Mouse (Mus musculus): ENCODE measurements around the gene Pten. TPM values are rescaled to one million over a fixed set of nuclear protein-coding genes. Genes with fewer than 3 reads are reported as not detected.

Gene Pten
- 37.5 TPM for polyA plus RNA-seq (2017; shearing (Covaris generic))

DNA sequence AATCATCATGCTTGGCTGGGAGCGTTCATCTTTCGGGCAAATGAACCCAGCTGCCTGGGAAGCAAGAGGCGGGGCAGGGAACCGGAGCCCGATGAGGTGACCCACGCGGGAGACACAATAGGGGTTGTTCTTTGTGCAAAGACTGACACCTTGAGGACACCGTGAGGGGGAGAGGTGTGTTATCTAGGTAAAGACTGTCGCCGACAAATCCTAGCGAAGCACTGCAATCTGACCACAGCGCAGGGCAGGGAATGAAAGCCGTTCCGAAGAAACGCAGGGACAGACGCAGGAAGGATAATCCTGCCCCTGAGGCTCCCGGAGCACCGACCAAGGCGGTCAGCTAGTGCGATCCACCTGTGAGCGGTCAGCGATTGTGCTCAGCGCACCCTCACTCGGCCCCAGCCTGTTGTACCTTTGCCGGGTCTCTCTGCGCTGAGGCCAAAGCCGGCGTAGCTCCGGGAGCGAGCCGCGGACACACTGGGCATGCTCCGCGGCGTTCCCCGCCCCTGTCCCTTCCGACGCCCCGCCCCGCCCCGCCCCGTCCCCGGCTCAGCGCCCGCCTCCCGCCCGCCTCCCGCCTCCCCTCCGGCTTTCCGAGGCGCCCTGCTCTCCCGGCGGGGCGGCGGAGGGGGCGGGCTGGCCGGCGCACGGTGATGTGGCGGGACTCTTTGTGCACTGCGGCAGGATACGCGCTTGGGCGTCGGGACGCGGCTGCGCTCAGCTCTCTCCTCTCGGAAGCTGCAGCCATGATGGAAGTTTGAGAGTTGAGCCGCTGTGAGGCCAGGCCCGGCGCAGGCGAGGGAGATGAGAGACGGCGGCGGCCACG, at the start of gene Pten:
Gene Pten (plus strand): TSS at position 598 of the 826 bp plus-strand sequence.

GRCm38 (mm10) chr19:32739686-32740085, 17.6 kb upstream of the Pten start, which contains the start of gene Atad1:
Gene Atad1, minus strand, starts transcription at chr19:32739786.

Other genes with a start within 250 kb of the Pten start
- gene Papss2, start 161.7 kb upstream of the Pten start, polyA plus RNA-seq (2017; shearing (Covaris generic)): 0.38 TPM
- 68.1 TPM for gene Atad1, start 17.7 kb upstream of the Pten start, polyA plus RNA-seq (2017; shearing (Covaris generic))

All from effector memory CD4-positive, alpha-beta T cell, adult 7 months (primary cell).